Mouse (Mus musculus): ENCODE measurements around the gene Izumo1. TPM values are rescaled to one million over a fixed set of nuclear protein-coding genes. Genes with fewer than 3 reads are reported as not detected.

The Izumo1 gene
- polyA plus RNA-seq, 1 experiment, result 0.34 TPM

DNA sequence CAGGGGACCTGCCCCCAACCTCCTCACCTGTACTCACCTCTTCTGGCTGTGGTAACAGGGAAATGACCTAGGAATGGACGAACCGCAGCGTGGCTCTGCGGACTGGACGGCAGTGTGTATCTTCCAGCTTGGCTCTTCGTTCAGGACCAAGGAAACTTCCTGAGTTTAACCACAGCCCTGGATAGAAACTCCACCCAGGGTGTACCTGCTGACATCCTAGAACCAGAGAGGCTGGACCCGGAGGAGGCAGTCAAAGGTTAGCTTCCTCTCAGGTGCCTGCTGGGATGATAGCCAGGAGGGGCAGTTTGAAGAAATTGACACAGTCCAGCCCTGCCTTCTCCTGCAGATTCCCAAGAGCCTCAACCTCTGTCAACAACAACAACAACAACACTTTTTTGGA, 44.5 kb downstream of the Izumo1 start, which contains the start of gene Fut2:
Gene Fut2 (minus strand): TSS at position 234 of the 400 bp plus-strand sequence.
- Histone ChIP-seq H3K27me3 (replicated peaks; ENCODE audit: control insufficient read depth, insufficient read depth, low read length) (no peaks in the 10 kb centered on the region), H3K4me1 (ENCODE audit: control insufficient read depth, insufficient read depth, low read length) (no peaks in the 10 kb centered on the region), H3K27ac (ENCODE audit: insufficient read depth, low read depth, low read length) (no peak within 1 kb of the TSS), H3K4me3 (ENCODE audit: insufficient read depth, low read depth, low read length) (no peak within 1 kb of the TSS), H3K36me3 (ENCODE audit: control insufficient read depth, insufficient read depth, low read length) (no peaks in the 10 kb centered on the region)
- WGBS, result 66% methylated on average over 7 of the region's 7 CpGs
- TF ChIP-seq POLR2A (IDR thresholded peaks at IDR 0.05; ENCODE audit: low read depth, low read length) (no peak), CTCF (conservative IDR thresholded peaks at IDR 0.05; ENCODE audit: insufficient read depth, insufficient read length, low read depth, low read length) (no peak)
- no peak for DNase-seq

DNA sequence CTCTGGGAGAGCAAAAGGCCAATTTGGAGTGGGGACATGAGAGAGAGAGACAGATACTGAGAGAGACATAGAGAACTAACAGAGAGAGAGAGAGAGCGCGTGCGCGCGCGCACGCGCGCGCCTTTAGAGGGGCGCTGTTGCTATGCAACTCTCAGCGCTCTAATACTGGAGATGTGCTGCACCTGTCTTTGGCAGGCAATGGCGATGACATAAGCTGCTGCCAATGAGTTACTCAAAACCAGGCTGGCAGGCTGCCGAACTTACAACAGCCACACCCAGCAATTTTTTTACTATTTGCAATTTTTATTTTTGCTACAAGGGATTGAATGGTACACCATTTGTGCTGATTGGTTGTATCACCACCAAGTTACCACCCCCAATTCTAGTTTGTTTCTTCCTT, 46.1 kb downstream of the Izumo1 start:
- no peak for TF ChIP-seq CTCF (conservative IDR thresholded peaks at IDR 0.05; ENCODE audit: insufficient read depth, insufficient read length, low read depth, low read length)
- TF ChIP-seq POLR2A (IDR thresholded peaks at IDR 0.05; ENCODE audit: low read depth, low read length), result no peak
- H3K4me3 ChIP-seq (ENCODE audit: insufficient read depth, low read depth, low read length), result no peak overlapping the region
- no peaks in the 10 kb centered on the region for H3K36me3 ChIP-seq (ENCODE audit: control insufficient read depth, insufficient read depth, low read length)
- H3K27me3 ChIP-seq (replicated peaks; ENCODE audit: control insufficient read depth, insufficient read depth, low read length), result no peaks in the 10 kb centered on the region
- WGBS, result 86% methylated on average over 14 of the region's 14 CpGs
- H3K27ac ChIP-seq (ENCODE audit: insufficient read depth, low read depth, low read length), result no peak overlapping the region
- DNase-seq, result no peak
- H3K4me1 ChIP-seq (ENCODE audit: control insufficient read depth, insufficient read depth, low read length), result no peaks in the 10 kb centered on the region

DNA sequence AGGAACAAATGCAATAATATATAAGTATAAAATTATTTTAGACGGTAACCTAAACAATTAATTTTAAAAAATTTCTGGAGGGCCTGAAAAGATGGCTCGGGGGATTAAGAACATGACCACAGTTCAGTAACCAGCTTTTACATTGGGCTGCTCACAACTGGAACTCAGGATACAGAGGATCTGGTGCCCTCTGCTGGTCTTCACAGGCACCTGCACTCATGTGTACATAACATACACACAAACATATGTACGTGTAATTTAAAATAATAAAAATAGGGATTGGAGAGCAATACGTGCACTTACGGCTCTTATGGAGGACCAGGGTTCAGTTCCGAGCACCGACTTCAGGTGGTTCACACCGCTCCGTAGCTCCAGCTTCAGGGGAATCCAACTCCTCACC, 47.3 kb downstream of the Izumo1 start:
- WGBS, result 97% methylated on average over 9 of the region's 9 CpGs
- TF ChIP-seq CTCF (conservative IDR thresholded peaks at IDR 0.05; ENCODE audit: insufficient read depth, insufficient read length, low read depth, low read length) (peak; percentile 38), POLR2A (IDR thresholded peaks at IDR 0.05; ENCODE audit: low read depth, low read length) (no peak)
- Histone ChIP-seq H3K27ac (ENCODE audit: insufficient read depth, low read depth, low read length) (no peak overlapping the region), H3K4me3 (ENCODE audit: insufficient read depth, low read depth, low read length) (no peak overlapping the region), H3K27me3 (replicated peaks; ENCODE audit: control insufficient read depth, insufficient read depth, low read length) (no peaks in the 10 kb centered on the region), H3K4me1 (ENCODE audit: control insufficient read depth, insufficient read depth, low read length) (no peaks in the 10 kb centered on the region), H3K36me3 (ENCODE audit: control insufficient read depth, insufficient read depth, low read length) (no peaks in the 10 kb centered on the region)
- DNase-seq, result no peak

DNA sequence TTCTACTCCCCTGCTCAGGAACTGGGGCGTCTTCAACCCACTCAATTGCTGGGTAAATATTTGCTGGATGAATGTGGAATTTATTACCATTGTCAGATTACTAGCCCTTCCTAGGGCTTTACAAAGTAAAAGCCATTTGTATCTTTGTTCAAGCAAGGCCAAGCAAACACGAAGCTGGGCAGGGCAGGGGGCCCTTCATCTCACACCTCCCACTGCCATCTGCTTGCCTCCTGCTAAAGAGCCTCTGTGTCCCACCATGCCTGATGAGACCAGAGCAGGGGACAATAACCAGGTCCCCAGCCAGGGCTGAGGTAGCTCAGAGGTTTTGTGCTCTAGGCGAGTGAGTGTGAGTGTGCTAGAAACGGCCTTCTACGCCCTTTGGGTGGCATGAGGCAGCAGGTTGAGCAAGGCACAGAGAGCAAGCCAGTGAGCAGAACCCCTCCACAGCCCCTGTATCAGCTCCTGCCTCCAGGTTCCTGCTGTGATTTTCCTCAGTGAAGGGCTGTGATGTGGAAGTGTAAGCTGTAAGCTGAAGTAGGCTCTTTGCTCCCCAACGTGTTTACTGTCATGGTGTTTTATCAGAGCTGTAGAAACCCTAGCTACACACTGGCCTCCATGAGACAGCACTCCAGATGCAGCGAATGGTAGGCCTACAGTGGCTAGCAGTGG, 56.1 kb downstream of the Izumo1 start:
- H3K36me3 ChIP-seq (ENCODE audit: control insufficient read depth, insufficient read depth, low read length), result no peaks in the 10 kb centered on the region
- peaks cover 16% of the 10 kb centered on the region for H3K4me1 ChIP-seq (ENCODE audit: control insufficient read depth, insufficient read depth, low read length)
- no peak for TF ChIP-seq POLR2A (IDR thresholded peaks at IDR 0.05; ENCODE audit: low read depth, low read length)
- TF ChIP-seq CTCF (conservative IDR thresholded peaks at IDR 0.05; ENCODE audit: insufficient read depth, insufficient read length, low read depth, low read length), result no peak
- H3K27me3 ChIP-seq (replicated peaks; ENCODE audit: control insufficient read depth, insufficient read depth, low read length), result no peaks in the 10 kb centered on the region
- 90% methylated on average over 7 of the region's 7 CpGs for WGBS
- no peak for DNase-seq
- no peak overlapping the region for H3K4me3 ChIP-seq (ENCODE audit: insufficient read depth, low read depth, low read length)
- H3K27ac ChIP-seq (ENCODE audit: insufficient read depth, low read depth, low read length), result no peak overlapping the region

Other genes with a start within 250 kb of the Izumo1 start
- gene Snrnp70, start 226.1 kb upstream of the Izumo1 start, polyA plus RNA-seq (2012; rRNA removed), result 137 and 138 TPM in 2 replicates
- 0.07 and 0.91 TPM in 2 replicates for gene Kcna7, start 216.2 kb upstream of the Izumo1 start, polyA plus RNA-seq (2012; rRNA removed)
- 0.44 and 0.58 TPM in 2 replicates for gene Ntf5, start 208.1 kb upstream of the Izumo1 start, polyA plus RNA-seq (2012; rRNA removed)
- not detected in 2 replicates for gene Lhb, start 201.0 kb upstream of the Izumo1 start, polyA plus RNA-seq (2012; rRNA removed)
- gene Gys1, start 187.0 kb upstream of the Izumo1 start, polyA plus RNA-seq (2012; rRNA removed), result 57.4 and 61.2 TPM in 2 replicates
- 36.3 and 42.7 TPM in 2 replicates for gene Ruvbl2, start 183.7 kb upstream of the Izumo1 start, polyA plus RNA-seq (2012; rRNA removed)
- gene Ftl1, start 161.9 kb upstream of the Izumo1 start, polyA plus RNA-seq (2012; rRNA removed), result 6,932 and 8,155 TPM in 2 replicates
- gene Bax, start 154.9 kb upstream of the Izumo1 start, polyA plus RNA-seq (2012; rRNA removed), result 104 and 112 TPM in 2 replicates
- 0.20 and 0.46 TPM in 2 replicates for gene Tulp2, start 139.9 kb upstream of the Izumo1 start, polyA plus RNA-seq (2012; rRNA removed)
- gene Gm45808, start 135.0 kb upstream of the Izumo1 start, polyA plus RNA-seq (2012; rRNA removed), result 1.1 and 1.2 TPM in 2 replicates
- gene Dhdh, start 133.0 kb upstream of the Izumo1 start, polyA plus RNA-seq (2012; rRNA removed), result 6.0 and 6.1 TPM in 2 replicates
- 397 and 405 TPM in 2 replicates for gene Nucb1, start 111.4 kb upstream of the Izumo1 start, polyA plus RNA-seq (2012; rRNA removed)
- gene Ppp1r15a, start 95.5 kb upstream of the Izumo1 start, polyA plus RNA-seq (2012; rRNA removed), result 26.6 and 28.2 TPM in 2 replicates
- gene Plekha4, start 95.5 kb upstream of the Izumo1 start, polyA plus RNA-seq (2012; rRNA removed), result 4.6 and 5.9 TPM in 2 replicates
- 43.9 and 48.3 TPM in 2 replicates for gene Hsd17b14, start 66.9 kb upstream of the Izumo1 start, polyA plus RNA-seq (2012; rRNA removed)
- 185 and 188 TPM in 2 replicates for gene Bcat2, start 51.7 kb upstream of the Izumo1 start, polyA plus RNA-seq (2012; rRNA removed)
- not detected in 2 replicates for gene Fgf21, start 6.3 kb upstream of the Izumo1 start, polyA plus RNA-seq (2012; rRNA removed)
- gene Fut1, start 4.5 kb upstream of the Izumo1 start, polyA plus RNA-seq (2012; rRNA removed), result 0.05 and 0.11 TPM in 2 replicates
- gene Rasip1, start 5.7 kb downstream of the Izumo1 start, polyA plus RNA-seq (2012; rRNA removed), result 19.9 and 20.4 TPM in 2 replicates
- gene Mamstr, start 18.2 kb downstream of the Izumo1 start, polyA plus RNA-seq (2012; rRNA removed), result 2.1 and 2.5 TPM in 2 replicates
- gene Fut2, start 44.6 kb downstream of the Izumo1 start, polyA plus RNA-seq (2012; rRNA removed), result not detected in 2 replicates
- gene Ntn5, start 62.2 kb downstream of the Izumo1 start, polyA plus RNA-seq (2012; rRNA removed), result 0.09 TPM in 1 of 2 replicates, not detected in the other
- gene Sec1, start 72.6 kb downstream of the Izumo1 start, polyA plus RNA-seq (2012; rRNA removed), result 0.22 and 0.23 TPM in 2 replicates
- gene Car11, start 78.0 kb downstream of the Izumo1 start, polyA plus RNA-seq (2012; rRNA removed), result 8.1 and 8.3 TPM in 2 replicates
- 106 and 116 TPM in 2 replicates for gene Dbp, start 83.3 kb downstream of the Izumo1 start, polyA plus RNA-seq (2012; rRNA removed)
- gene Rpl18, start 93.6 kb downstream of the Izumo1 start, polyA plus RNA-seq (2012; rRNA removed), result 955 and 1,014 TPM in 2 replicates
- 57.2 and 68.3 TPM in 2 replicates for gene Sphk2, start 96.2 kb downstream of the Izumo1 start, polyA plus RNA-seq (2012; rRNA removed)
- 0.19 and 0.35 TPM in 2 replicates for gene Fam83e, start 99.4 kb downstream of the Izumo1 start, polyA plus RNA-seq (2012; rRNA removed)
- 0.15 and 0.28 TPM in 2 replicates for gene Spaca4, start 104.0 kb downstream of the Izumo1 start, polyA plus RNA-seq (2012; rRNA removed)
- 5.7 and 7.3 TPM in 2 replicates for gene Lmtk3, start 161.9 kb downstream of the Izumo1 start, polyA plus RNA-seq (2012; rRNA removed)
- 4.2 and 6.1 TPM in 2 replicates for gene Sult2b1, start 162.9 kb downstream of the Izumo1 start, polyA plus RNA-seq (2012; rRNA removed)
- gene Cyth2, start 192.8 kb downstream of the Izumo1 start, polyA plus RNA-seq (2012; rRNA removed), result 43.3 and 44.7 TPM in 2 replicates
- 0.28 and 0.31 TPM in 2 replicates for gene Kcnj14, start 203.0 kb downstream of the Izumo1 start, polyA plus RNA-seq (2012; rRNA removed)
- 12.3 and 12.9 TPM in 2 replicates for gene Grwd1, start 209.1 kb downstream of the Izumo1 start, polyA plus RNA-seq (2012; rRNA removed)